Mouse (Mus musculus): ENCODE measurements around the gene Zfhx3.
A peak's percentile ranks its signal among the peaks of the same experiment; 100 is the strongest.

- TF ChIP-seq CTCF (IDR thresholded peaks at IDR 0.05; ENCODE audit: low read depth, low read length) (0 out of 2 replicates have a peak, but pooled peaks have one; percentile 2), POLR2A (IDR thresholded peaks at IDR 0.05; ENCODE audit: extremely low read depth, insufficient read depth, low read length) (no peak)
Observed at GRCm38 (mm10) chr8:108760745-108761144, 818.3 kb downstream of the Zfhx3 start.
